ENCODE assay signal across 12 mouse cellular contexts in genomic region chr8:120001712-120002111, GRCm38 (mm10). TPM values are rescaled to one million over a fixed set of nuclear protein-coding genes. Genes with fewer than 3 reads are reported as not detected.
A peak's percentile ranks its signal among the peaks of the same experiment; 100 is the strongest.
DNase-seq lines count a peak whose midpoint lies in the region; ATAC-seq and TF ChIP-seq lines count a peak whose summit lies in the region.
"Had no signal": no experiment of that assay in that cellular context is flagged by ENCODE, and none has a peak within 500 bp of the region (broad histone marks: within the 10 kb centered on the region; RNA-seq: fewer than 3 reads in every experiment).

No protein-coding gene starts in this region.

- 60% methylated on average over 7 of the region's 7 CpGs for WGBS in hindbrain, postnatal 0 days
- WGBS in hindbrain, embryonic 13.5 days: 63% methylated on average over 7 of the region's 7 CpGs
- WGBS in embryonic facial prominence, embryonic 11.5 days: 65% methylated on average over 7 of the region's 7 CpGs

- no peaks in the 10 kb centered on the region for H3K36me3 ChIP-seq in hindbrain, postnatal 0 days (ENCODE audit: insufficient read depth, low read length)
- H3K36me3 ChIP-seq in hindbrain, embryonic 13.5 days: no peaks in the 10 kb centered on the region
- no peaks in the 10 kb centered on the region for H3K36me3 ChIP-seq in embryonic facial prominence, embryonic 11.5 days (replicated peaks; ENCODE audit: control insufficient read depth, insufficient read depth, low read depth, low read length)
- H3K36me3 ChIP-seq: liver, embryonic 15.5 days had no signal

- H3K9ac ChIP-seq in hindbrain, postnatal 0 days (replicated peaks; ENCODE audit: low read length): no peak overlapping the region
- H3K9ac ChIP-seq in hindbrain, embryonic 13.5 days: no peak overlapping the region
- H3K9ac ChIP-seq in embryonic facial prominence, embryonic 11.5 days (replicated peaks; ENCODE audit: low read length): no peak overlapping the region
- H3K9ac ChIP-seq: liver, embryonic 15.5 days had no signal

- H3K27ac ChIP-seq in hindbrain, postnatal 0 days: no peak overlapping the region
- H3K27ac ChIP-seq in hindbrain, embryonic 13.5 days: no peak overlapping the region
- H3K27ac ChIP-seq in embryonic facial prominence, embryonic 11.5 days (replicated peaks; ENCODE audit: low read depth, low read length): no peak overlapping the region
- H3K27ac ChIP-seq: liver, embryonic 15.5 days had no signal

- ATAC-seq in hindbrain, postnatal 0 days: no peak
- no peak for ATAC-seq in hindbrain, embryonic 13.5 days (ENCODE audit: low FRiP score)
- no peak for ATAC-seq in embryonic facial prominence, embryonic 11.5 days (replicated peaks; ENCODE audit: insufficient number of reproducible peaks, low FRiP score, low TSS enrichment, low read depth)
- ATAC-seq in frontal cortex, adult (ENCODE audit: low TSS enrichment): no peak
- ATAC-seq in megakaryocyte progenitor cell, adult 5-6 weeks (replicated peaks; ENCODE audit: poor library complexity): no peak

- H3K9me3 ChIP-seq in hindbrain, postnatal 0 days (ENCODE audit: low read length): no peaks in the 10 kb centered on the region
- H3K9me3 ChIP-seq in hindbrain, embryonic 13.5 days: no peaks in the 10 kb centered on the region
- no peaks in the 10 kb centered on the region for H3K9me3 ChIP-seq in embryonic facial prominence, embryonic 11.5 days (replicated peaks; ENCODE audit: control insufficient read depth, low read length)
- H3K9me3 ChIP-seq: liver, embryonic 15.5 days had no signal

- no peak overlapping the region for H3K4me2 ChIP-seq in hindbrain, postnatal 0 days (ENCODE audit: low read depth, low read length)
- H3K4me2 ChIP-seq in hindbrain, embryonic 13.5 days: no peak overlapping the region
- H3K4me2 ChIP-seq in embryonic facial prominence, embryonic 11.5 days (ENCODE audit: low read depth, low read length): no peak overlapping the region
- H3K4me2 ChIP-seq: liver, embryonic 15.5 days had no signal

- no peaks in the 10 kb centered on the region; the same call in 1 of the 2 replicates for H3K4me1 ChIP-seq in hindbrain, postnatal 0 days (ENCODE audit: insufficient read depth, low read length)
- peaks cover 23% of the 10 kb centered on the region for H3K4me1 ChIP-seq in hindbrain, embryonic 13.5 days (replicated peaks)
- H3K4me1 ChIP-seq in embryonic facial prominence, embryonic 11.5 days (ENCODE audit: control insufficient read depth, insufficient read depth, low read length): peaks cover 3% of the 10 kb centered on the region; the same call in 1 of the 2 replicates
- H3K4me1 ChIP-seq: liver, embryonic 15.5 days had no signal

- DNase-seq in hindbrain, postnatal 0 days (ENCODE audit: low spot score): peak; percentile 29
- peak; percentile 62 for DNase-seq in R1 (ENCODE audit: low read depth, low spot score)
- peak; percentile 53 for DNase-seq in embryonic facial prominence, embryonic 11.5 days (ENCODE audit: low spot score)
- peak; percentile 58 to 78 for DNase-seq in kidney, postnatal 4 days
- no peak for DNase-seq in left cerebral cortex, postnatal 36 days (ENCODE audit: low spot score in 2 of 2)
- DNase-seq: gastrocnemius, postnatal 36 days; right cerebral cortex, adult 18-20 months had no signal

- intact Hi-C loops in left cerebral cortex, postnatal 36 days (cut with DNase I): no loop called here

- no peak overlapping the region for H3K4me3 ChIP-seq in hindbrain, postnatal 0 days (ENCODE audit: low read length)
- no peak overlapping the region for H3K4me3 ChIP-seq in hindbrain, embryonic 13.5 days
- H3K4me3 ChIP-seq in embryonic facial prominence, embryonic 11.5 days (ENCODE audit: low read depth, low read length): no peak overlapping the region
- H3K4me3 ChIP-seq: erythroblast, embryonic 14.5 days; liver, embryonic 15.5 days had no signal

- H3K27me3 ChIP-seq in hindbrain, postnatal 0 days (ENCODE audit: insufficient read depth, low read length): no peaks in the 10 kb centered on the region
- H3K27me3 ChIP-seq in hindbrain, embryonic 13.5 days: 0 out of 2 replicates have a peak, but pooled peaks cover 3% of the 10 kb centered on the region
- no peaks in the 10 kb centered on the region for H3K27me3 ChIP-seq in embryonic facial prominence, embryonic 11.5 days (ENCODE audit: control insufficient read depth, insufficient read depth, low read length)

- TF ChIP-seq CTCF in hindbrain, postnatal 0 days (IDR thresholded peaks at IDR 0.05; ENCODE audit: low read depth): no peak

RNA-seq across cellular contexts. Expression of gene Crispld2, which starts 9.5 kb away (rescaled TPM):
- 3.5 and 5.6 TPM in 2 replicates for total RNA-seq in hindbrain, postnatal 0 days (2014; rRNA removed)
- polyA plus RNA-seq in hindbrain, postnatal 0 days (2015; fragmentation: Nextera tagmentation; extraction: Ambion mirVana): 2.5 and 2.6 TPM in 2 replicates
- 3.1 and 3.5 TPM in 2 replicates for polyA plus RNA-seq in hindbrain, embryonic 13.5 days (2015; fragmentation: Nextera tagmentation; extraction: Ambion mirVana)
- polyA plus RNA-seq in embryonic facial prominence, embryonic 11.5 days (2014; fragmentation: Nextera tagmentation; extraction: Ambion mirVana): 3.0 and 3.6 TPM in 2 replicates
- 0.49 and 0.54 TPM in 2 replicates for total RNA-seq in megakaryocyte progenitor cell, adult 5-6 weeks (2015)
- 0.51 and 0.92 TPM in 2 replicates for total RNA-seq in megakaryocyte progenitor cell, adult 5-6 weeks (2017)
- 1 to 10 TPM; 1.9 to 2.8 TPM for total RNA-seq in left cerebral cortex, postnatal 36 days (2021)
- polyA plus RNA-seq: erythroblast, embryonic 14.5 days had no signal

Comparison
In these comparisons a context has a peak if more than half of its experiments do, and no peak if none do; other contexts are left out.
1. DNase-seq: peak in hindbrain, postnatal 0 days (single experiment), R1 (single experiment), embryonic facial prominence, embryonic 11.5 days (single experiment) and kidney, postnatal 4 days (2 of 2); none in left cerebral cortex, postnatal 36 days (0 of 2).